Mouse (Mus musculus) left cerebral cortex, adult 2 months (tissue): ENCODE measurements at regions not wholly inside any gene's neighbourhood (a gene's known extent, or its start where the extent isn't known, plus 50 kb on each side); places are given as distances from the start of the nearest gene placed in this dataset.

ENCODE experiments used
- DNase-seq, 2 experiments: peaks; one replicate each; pipeline ENCODE4 v3.0.0; 2021 to 2022; ENCODE audit warnings: low spot score in 2 of 2, mixed read lengths in 1 of 2; ENCODE audit errors: extremely low spot score in 1 of 2
- H3K27ac ChIP-seq: fragments of 200-600 bp; 2 replicates; pipeline ENCODE4 v1.8.1; 2022
- H3K4me3 ChIP-seq: fragments of 200-600 bp; 2 replicates; pipeline ENCODE4 v1.8.1; 2022
- CTCF ChIP-seq: fragments of 200-600 bp; IDR thresholded peaks from 2 replicates; pipeline ENCODE4 v1.8.1; 2022; ENCODE audit warnings: antibody characterized with exemption, mild to moderate bottlenecking, moderate library complexity
- intact Hi-C: fragments of 180-260 bp; cut with DNase I; formaldehyde crosslinking; loops from one replicate; pipeline ENCODE4 v1.15.1; 2025

- intact Hi-C loops = no loop called here
- H3K4me3 ChIP-seq = no peak overlapping the region
- DNase-seq = no peak
- H3K27ac ChIP-seq = no peak overlapping the region
- TF ChIP-seq CTCF = no peak
These were observed 82.9 kb upstream of the Slc24a3 start for GRCm38 (mm10) chr2:145084621-145085020.

DNA sequence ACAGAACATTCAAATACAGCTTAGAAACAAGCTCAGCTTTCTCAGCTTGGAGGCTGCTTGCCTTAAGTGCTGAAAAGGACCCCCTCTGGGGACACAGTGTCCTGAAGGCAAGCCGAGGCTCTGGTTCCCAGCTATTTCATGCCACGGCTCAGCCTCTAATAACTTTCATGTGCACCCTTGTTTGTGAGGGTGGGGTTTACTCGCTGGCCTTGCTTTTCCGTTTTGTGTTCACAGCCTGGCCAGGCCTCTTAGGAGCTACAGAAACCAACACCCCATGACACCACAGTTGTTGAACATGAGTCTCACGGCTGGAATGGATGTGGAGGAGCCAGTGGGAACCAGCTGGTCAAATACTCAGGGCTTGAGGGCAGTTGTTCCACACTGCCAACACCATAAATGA is 81.4 kb upstream of the Slc24a3 start:
- H3K4me3 ChIP-seq = no peak overlapping the region
- intact Hi-C loops = no loop called here
- no peak for DNase-seq
- TF ChIP-seq CTCF = no peak
- no peak overlapping the region for H3K27ac ChIP-seq

GRCm38 (mm10) chr2:145103295-145103694 is 64.3 kb upstream of the Slc24a3 start:
- no peak for TF ChIP-seq CTCF
- DNase-seq = no peak
- H3K4me3 ChIP-seq = no peak overlapping the region
- H3K27ac ChIP-seq = no peak overlapping the region
- intact Hi-C loops = no loop called here

GRCm38 (mm10) chr2:145111615-145112014 is 55.9 kb upstream of the Slc24a3 start:
- Histone ChIP-seq H3K27ac (no peak overlapping the region), H3K4me3 (no peak overlapping the region)
- intact Hi-C loops = no loop called here
- no peak for DNase-seq
- TF ChIP-seq CTCF = no peak

GRCm38 (mm10) chr2:145115043-145115442 is 52.5 kb upstream of the Slc24a3 start:
- no peak overlapping the region for H3K4me3 ChIP-seq
- intact Hi-C loops = no loop called here
- no peak for DNase-seq
- H3K27ac ChIP-seq = no peak overlapping the region
- no peak for TF ChIP-seq CTCF
